Mouse (Mus musculus): ENCODE results near the gene Ttc30a1. TPM values are rescaled to one million over a fixed set of nuclear protein-coding genes. Genes with fewer than 3 reads are reported as not detected.

The Ttc30a1 gene
- polyA plus RNA-seq, 1 experiment from 2014 or later: 4.1 TPM

- DNase-seq (ENCODE audit: low spot score): no peak
Measured at GRCm38 (mm10) chr2:75933541-75933940, 48.2 kb downstream of the Ttc30a1 start.

GRCm38 (mm10) chr2:75930941-75931340 is 50.8 kb downstream of the Ttc30a1 start:
- DNase-seq (ENCODE audit: low spot score): no peak

DNA sequence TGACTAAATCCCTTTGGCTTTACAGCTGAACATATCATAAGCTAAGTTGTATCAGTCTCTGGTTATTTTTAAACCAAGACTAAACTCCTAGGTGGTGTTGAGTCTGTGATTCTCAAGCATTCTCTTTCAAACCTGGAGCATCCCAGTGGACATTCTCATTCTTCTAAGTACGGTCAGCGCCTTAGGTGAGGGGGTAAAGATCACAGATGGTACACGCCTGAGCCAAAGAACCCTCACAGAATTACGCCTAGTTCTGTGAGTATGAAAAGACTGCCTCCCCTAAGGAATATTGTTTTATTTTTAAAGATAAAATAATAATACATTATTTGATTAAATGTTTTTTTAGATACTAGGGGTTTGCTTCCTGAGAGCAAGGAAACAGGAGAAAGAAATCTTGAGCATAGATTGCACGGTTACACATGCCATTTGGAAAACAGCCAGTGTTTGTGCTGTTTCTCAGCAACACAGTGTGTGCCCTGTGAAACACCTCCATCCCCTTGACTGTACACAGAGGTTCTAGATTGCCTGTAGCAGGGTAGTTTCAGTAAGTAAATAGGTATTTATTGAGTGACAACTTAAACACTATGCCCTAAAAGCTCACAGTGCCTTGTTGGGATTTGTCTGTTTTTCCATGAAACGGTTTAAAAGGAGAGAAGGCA is 51.9 kb downstream of the Ttc30a1 start:
- DNase-seq (ENCODE audit: low spot score): no peak

- DNase-seq (ENCODE audit: low spot score): no peak
Measured at GRCm38 (mm10) chr2:75929141-75929540, 52.6 kb downstream of the Ttc30a1 start.

Other genes starting within 250 kb of the Ttc30a1 start
- gene Agps, start 149.8 kb downstream of the Ttc30a1 start, polyA plus RNA-seq (2015; fragmentation: Nextera tagmentation; extraction: Ambion mirVana): 19.0 and 20.8 TPM in 2 replicates
- gene Ttc30b, start 43.4 kb downstream of the Ttc30a1 start, polyA plus RNA-seq (2015; fragmentation: Nextera tagmentation; extraction: Ambion mirVana): 4.2 and 5.5 TPM in 2 replicates
- 0.22 and 0.34 TPM in 2 replicates for gene Ttc30a2, start 3.8 kb downstream of the Ttc30a1 start, polyA plus RNA-seq (2015; fragmentation: Nextera tagmentation; extraction: Ambion mirVana)

Data from thymus, postnatal 0 days (tissue).